In the genomic region with DNA sequence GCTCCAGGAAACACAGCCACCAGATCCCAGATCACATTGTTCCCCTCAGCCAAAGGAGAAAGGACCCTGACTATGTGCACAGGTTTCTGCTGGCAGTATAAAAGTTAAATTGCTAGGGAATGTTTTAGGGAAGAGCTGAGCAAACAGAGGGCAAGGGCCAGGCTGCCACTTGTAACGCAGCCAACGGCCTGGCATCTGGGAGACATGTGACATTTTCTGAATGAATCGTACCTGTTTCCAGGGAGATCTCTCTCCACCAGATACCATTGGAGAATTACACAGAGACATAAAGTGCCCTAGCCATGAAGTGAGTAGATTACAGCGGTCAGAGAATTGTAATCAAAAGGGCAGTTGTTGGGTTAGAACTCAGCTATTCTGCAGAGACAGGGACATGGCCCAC, we compare ENCODE assay signal across 21 mouse cellular contexts. TPM values are rescaled to one million over a fixed set of nuclear protein-coding genes. Genes with fewer than 3 reads are reported as not detected.
A peak's percentile ranks its signal among the peaks of the same experiment; 100 is the strongest.
DNase-seq lines count a peak whose midpoint lies in the region; ATAC-seq lines count a peak whose summit lies in the region.
"Had no signal": no experiment of that assay in that cellular context is flagged by ENCODE, and none has a peak within 500 bp of the region (broad histone marks: within the 10 kb centered on the region; RNA-seq: fewer than 3 reads in every experiment).

No protein-coding gene starts in this region.

- peaks cover 50% of the 10 kb centered on the region for H3K4me1 ChIP-seq in heart, embryonic 12.5 days (replicated peaks)
- peaks cover 15% of the 10 kb centered on the region for H3K4me1 ChIP-seq in kidney, embryonic 15.5 days
- peaks cover 94% of the 10 kb centered on the region for H3K4me1 ChIP-seq in megakaryocyte, embryonic 14.5 days

- no peak overlapping the region for H3K4me2 ChIP-seq in heart, embryonic 12.5 days
- no peak overlapping the region for H3K4me2 ChIP-seq in kidney, embryonic 15.5 days
- H3K4me2 ChIP-seq: limb, embryonic 12.5 days; liver, embryonic 15.5 days had no signal

- H3K27me3 ChIP-seq in heart, embryonic 12.5 days (replicated peaks): no peaks in the 10 kb centered on the region
- no peaks in the 10 kb centered on the region for H3K27me3 ChIP-seq in kidney, embryonic 15.5 days
- H3K27me3 ChIP-seq in megakaryocyte, embryonic 14.5 days (replicated peaks): no peaks in the 10 kb centered on the region
- H3K27me3 ChIP-seq: limb, embryonic 12.5 days; liver, embryonic 15.5 days had no signal

- DNase-seq in heart, adult 8-10 months (ENCODE audit: low spot score): no peak
- DNase-seq in kidney, postnatal 25 days: peak; percentile 51 to 76
- DNase-seq in lung, postnatal 14 days: peak; percentile 39
- no peak for DNase-seq in right cerebral cortex, postnatal 36 days (ENCODE audit: low spot score in 2 of 2)
- DNase-seq: adrenal gland, postnatal 14 days; cerebellum, adult 9-11 months; embryo, embryonic 11 days; gastrocnemius, postnatal 36 days; kidney, adult 8-10 months; retina, postnatal 1 day; right cerebral cortex, postnatal 4 days; thymus, postnatal 36 days had no signal

- WGBS in heart, embryonic 12.5 days: 81% methylated on average over 4 of the region's 4 CpGs
- 87% methylated on average over 4 of the region's 4 CpGs for WGBS in kidney, embryonic 15.5 days

- no peak overlapping the region for H3K9ac ChIP-seq in heart, embryonic 12.5 days
- no peak overlapping the region for H3K9ac ChIP-seq in kidney, embryonic 15.5 days
- H3K9ac ChIP-seq: limb, embryonic 12.5 days; liver, embryonic 15.5 days had no signal

- H3K4me3 ChIP-seq in heart, embryonic 12.5 days: no peak overlapping the region
- H3K4me3 ChIP-seq in kidney, embryonic 15.5 days (replicated peaks): no peak overlapping the region
- peak overlapping the region; percentile 0 for H3K4me3 ChIP-seq in megakaryocyte, embryonic 14.5 days (replicated peaks)
- H3K4me3 ChIP-seq: hindbrain, embryonic 10.5 days; limb, embryonic 12.5 days; liver, embryonic 15.5 days had no signal

- H3K27ac ChIP-seq in heart, embryonic 12.5 days (ENCODE audit: poor library complexity, severe bottlenecking): peak overlapping the region; percentile 64; the same call in 1 of the 2 replicates
- no peak overlapping the region for H3K27ac ChIP-seq in kidney, embryonic 15.5 days
- H3K27ac ChIP-seq: hindbrain, embryonic 10.5 days; limb, embryonic 12.5 days had no signal

- peaks cover 18% of the 10 kb centered on the region for H3K36me3 ChIP-seq in heart, embryonic 12.5 days
- H3K36me3 ChIP-seq in kidney, embryonic 15.5 days: no peaks in the 10 kb centered on the region
- peaks cover 94% of the 10 kb centered on the region for H3K36me3 ChIP-seq in megakaryocyte, embryonic 14.5 days (replicated peaks; ENCODE audit: low read length)
- H3K36me3 ChIP-seq: hindbrain, embryonic 10.5 days; limb, embryonic 12.5 days had no signal

- H3K9me3 ChIP-seq in heart, embryonic 12.5 days (replicated peaks): no peaks in the 10 kb centered on the region
- no peaks in the 10 kb centered on the region for H3K9me3 ChIP-seq in kidney, embryonic 15.5 days (replicated peaks)
- no peaks in the 10 kb centered on the region for H3K9me3 ChIP-seq in megakaryocyte, embryonic 14.5 days
- H3K9me3 ChIP-seq: hindbrain, embryonic 10.5 days; limb, embryonic 12.5 days; liver, embryonic 15.5 days had no signal

- ATAC-seq in heart, embryonic 12.5 days (ENCODE audit: insufficient number of reproducible peaks, low FRiP score): no peak
- ATAC-seq in kidney, embryonic 15.5 days (replicated peaks; ENCODE audit: low FRiP score): no peak
- no peak for ATAC-seq in megakaryocyte, adult 5-6 weeks (ENCODE audit: poor library complexity, severe bottlenecking)
- ATAC-seq: forebrain, embryonic 16.5 days; midbrain, embryonic 16.5 days had no signal

RNA-seq across cellular contexts. Expression of a gene that starts 6.4 kb away (rescaled TPM):
- 90.0 and 92.9 TPM in 2 replicates for polyA plus RNA-seq in heart, embryonic 12.5 days (2016; fragmentation: Nextera tagmentation; extraction: Ambion mirVana)
- 10 to 100 TPM; 39.5 to 49.6 (median 41.5) TPM for total RNA-seq in heart, adult 8-10 months (2022)
- polyA plus RNA-seq in kidney, embryonic 15.5 days (2015; fragmentation: Nextera tagmentation; extraction: Ambion mirVana): 116 and 130 TPM in 2 replicates
- 64.6 and 113 TPM in 2 replicates for polyA plus RNA-seq in megakaryocyte, embryonic 14.5 days (2012; ENCODE audit: insufficient read depth, low replicate concordance)
- 69.3 and 70.0 TPM in 2 replicates for total RNA-seq in megakaryocyte, adult 5-6 weeks (2015)
- 49.5 and 52.1 TPM in 2 replicates for total RNA-seq in megakaryocyte, adult 5-6 weeks (2017)

RNA-seq across cellular contexts. Expression of a gene that starts 7.1 kb away (rescaled TPM):
- polyA plus RNA-seq in heart, embryonic 12.5 days (2016; fragmentation: Nextera tagmentation; extraction: Ambion mirVana): 48.3 and 52.1 TPM in 2 replicates
- 10 to 100 TPM; 58.0 to 68.1 (median 61.2) TPM for total RNA-seq in heart, adult 8-10 months (2022)
- polyA plus RNA-seq in kidney, embryonic 15.5 days (2015; fragmentation: Nextera tagmentation; extraction: Ambion mirVana): 35.0 and 40.7 TPM in 2 replicates
- 12.5 and 61.7 TPM in 2 replicates for polyA plus RNA-seq in megakaryocyte, embryonic 14.5 days (2012; ENCODE audit: insufficient read depth, low replicate concordance)
- total RNA-seq in megakaryocyte, adult 5-6 weeks (2015): 15.4 and 20.0 TPM in 2 replicates
- 6.5 and 12.4 TPM in 2 replicates for total RNA-seq in megakaryocyte, adult 5-6 weeks (2017)

RNA-seq across cellular contexts. Expression of a gene that starts 17.3 kb away (rescaled TPM):
- 111 and 112 TPM in 2 replicates for polyA plus RNA-seq in heart, embryonic 12.5 days (2016; fragmentation: Nextera tagmentation; extraction: Ambion mirVana)
- total RNA-seq in heart, adult 8-10 months (2022): 10 to 100 TPM; 58.8 to 80.9 (median 70.8) TPM
- 146 and 150 TPM in 2 replicates for polyA plus RNA-seq in kidney, embryonic 15.5 days (2015; fragmentation: Nextera tagmentation; extraction: Ambion mirVana)
- 31.1 and 174 TPM in 2 replicates for polyA plus RNA-seq in megakaryocyte, embryonic 14.5 days (2012; ENCODE audit: insufficient read depth, low replicate concordance)
- total RNA-seq in megakaryocyte, adult 5-6 weeks (2015): 219 and 236 TPM in 2 replicates
- total RNA-seq in megakaryocyte, adult 5-6 weeks (2017): 199 and 241 TPM in 2 replicates

RNA-seq across cellular contexts. Expression of a gene that starts 17.9 kb away (rescaled TPM):
- polyA plus RNA-seq in heart, embryonic 12.5 days (2016; fragmentation: Nextera tagmentation; extraction: Ambion mirVana): 13.3 and 13.5 TPM in 2 replicates
- 10 to 100 TPM; 20.4 to 24.3 (median 22.2) TPM for total RNA-seq in heart, adult 8-10 months (2022)
- 24.0 and 26.7 TPM in 2 replicates for polyA plus RNA-seq in kidney, embryonic 15.5 days (2015; fragmentation: Nextera tagmentation; extraction: Ambion mirVana)
- 48.1 and 129 TPM in 2 replicates for polyA plus RNA-seq in megakaryocyte, embryonic 14.5 days (2012; ENCODE audit: insufficient read depth, low replicate concordance)
- total RNA-seq in megakaryocyte, adult 5-6 weeks (2015): 0.20 and 2.3 TPM in 2 replicates
- total RNA-seq in megakaryocyte, adult 5-6 weeks (2017): 0.26 and 0.45 TPM in 2 replicates

RNA-seq across cellular contexts. Expression of a gene that starts 26.1 kb away (rescaled TPM):
- polyA plus RNA-seq in heart, embryonic 12.5 days (2016; fragmentation: Nextera tagmentation; extraction: Ambion mirVana): 17.2 and 19.9 TPM in 2 replicates
- total RNA-seq in heart, adult 8-10 months (2022): 10 to 100 TPM in 1 of 4 experiments, 1 to 10 TPM in 3; 7.6 to 10.4 (median 8.0) TPM
- 27.6 and 29.8 TPM in 2 replicates for polyA plus RNA-seq in kidney, embryonic 15.5 days (2015; fragmentation: Nextera tagmentation; extraction: Ambion mirVana)
- 3.9 and 10.7 TPM in 2 replicates for polyA plus RNA-seq in megakaryocyte, embryonic 14.5 days (2012; ENCODE audit: insufficient read depth, low replicate concordance)
- 34.0 and 40.5 TPM in 2 replicates for total RNA-seq in megakaryocyte, adult 5-6 weeks (2015)
- 26.7 and 30.7 TPM in 2 replicates for total RNA-seq in megakaryocyte, adult 5-6 weeks (2017)

Comparison
In these comparisons a context has a peak if more than half of its experiments do, and no peak if none do; other contexts are left out.
1. DNase-seq: peak in kidney, postnatal 25 days (2 of 2) and lung, postnatal 14 days (single experiment); none in heart, adult 8-10 months (single experiment) and right cerebral cortex, postnatal 36 days (0 of 2).